Mouse (Mus musculus) regulatory T cell (primary cell): ENCODE results near the gene Pdik1l.

Experiments used
- in situ Hi-C: fragments of 300-600 bp; cut with MboI, MseI; formaldehyde crosslinking; loops from one replicate; pipeline ENCODE4 v1.15.1; 2025; ENCODE audit warnings: high pct_unique_total_duplicates

Pdik1l gene

DNA sequence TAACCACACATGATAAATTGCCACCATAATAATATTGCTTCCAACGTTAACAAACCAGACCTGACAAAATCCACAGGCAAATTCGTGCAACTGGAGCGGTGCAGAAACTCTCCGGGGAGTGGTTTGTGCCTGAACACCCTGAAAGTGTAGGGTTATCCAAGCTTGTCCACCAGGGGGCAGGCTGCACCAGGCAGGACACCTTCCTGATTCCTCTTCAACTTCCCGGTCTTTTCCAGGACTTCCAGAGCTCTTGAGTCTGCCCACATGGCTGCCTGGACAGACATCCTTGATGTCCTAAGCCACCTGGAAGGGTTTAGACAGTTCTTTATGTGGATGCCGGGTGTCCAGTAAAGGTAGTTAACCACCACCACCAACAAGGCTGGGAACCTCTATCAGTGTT is 24.5 kb downstream of the Pdik1l start:
- in situ Hi-C loops = no loop called here

GRCm38 (mm10) chr4:134258354-134258753 is 29.3 kb downstream of the Pdik1l start:
- in situ Hi-C loops = loop anchor here (5.0 to 10.0 kb wide), 2 partner anchors 39 to 1456 kb away; no protein-coding TSS in a partner anchor

GRCm38 (mm10) chr4:134257198-134258009 is 30.3 kb downstream of the Pdik1l start:
- in situ Hi-C loops = loop anchor here (5.0 to 10.0 kb wide), 2 partner anchors 40 to 1457 kb away; no protein-coding TSS in a partner anchor

DNA sequence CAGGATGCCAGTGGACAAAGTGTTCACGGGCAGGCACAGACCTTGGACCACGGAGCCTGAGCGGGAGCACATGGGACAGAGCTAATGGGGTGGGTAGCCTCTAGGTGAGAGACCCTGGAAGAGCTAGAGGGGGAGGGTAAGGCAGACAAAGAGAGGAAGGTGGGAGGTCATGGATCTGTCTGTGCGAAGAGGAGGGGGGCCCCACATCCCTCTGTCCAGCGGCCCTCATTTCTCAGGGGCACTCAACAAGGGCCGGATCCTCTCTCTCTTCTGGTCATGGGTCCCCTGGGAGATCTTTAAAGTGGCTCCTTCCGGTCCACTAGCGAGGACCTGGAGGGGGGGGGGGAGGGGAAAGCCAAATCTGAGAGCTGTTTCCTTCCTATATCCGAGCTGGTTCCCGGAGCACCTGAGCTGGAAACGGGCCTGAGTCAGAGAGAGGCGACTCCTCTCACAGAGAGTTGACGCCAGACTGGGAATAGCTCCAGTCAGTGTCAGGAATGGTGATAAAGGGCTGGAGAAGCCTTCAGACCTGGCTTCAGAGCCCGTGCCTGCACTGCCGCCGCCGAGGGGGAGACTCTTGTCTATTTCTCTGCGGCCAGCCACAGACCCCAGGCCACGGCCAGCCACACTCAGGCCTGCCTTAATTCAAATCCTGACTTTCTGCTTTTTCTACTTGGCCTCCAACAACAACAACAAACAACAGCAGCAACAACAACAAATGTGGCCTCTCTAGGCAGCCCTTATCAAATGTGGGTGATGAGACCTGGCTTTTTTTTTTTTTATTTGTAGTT is 31.1 kb downstream of the Pdik1l start:
- in situ Hi-C loops = loop anchor here (5.0 to 10.0 kb wide), 2 partner anchors 41 to 1458 kb away; no protein-coding TSS in a partner anchor

DNA sequence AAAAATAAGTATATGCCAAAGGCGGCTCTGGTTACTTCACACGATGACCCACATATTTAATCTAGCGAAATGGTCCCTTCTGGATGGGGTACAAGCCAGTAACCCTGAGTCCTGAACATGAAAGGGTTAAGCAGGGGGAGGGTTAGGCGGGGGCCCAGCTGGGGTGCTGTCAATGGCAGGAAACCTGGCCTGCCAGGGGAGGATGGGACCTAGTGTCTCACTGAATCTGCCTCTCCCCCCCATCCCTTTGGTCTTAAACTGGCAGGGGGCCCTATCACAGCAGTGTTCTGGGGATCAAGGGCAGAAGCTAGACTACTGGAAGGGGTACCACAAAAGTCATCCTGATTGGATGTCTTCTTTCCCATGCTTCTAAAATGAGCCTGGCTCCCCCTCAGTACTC is 31.8 kb downstream of the Pdik1l start:
- in situ Hi-C loops = loop anchor here (5.0 to 10.0 kb wide), 2 partner anchors 41 to 1459 kb away; no protein-coding TSS in a partner anchor

DNA sequence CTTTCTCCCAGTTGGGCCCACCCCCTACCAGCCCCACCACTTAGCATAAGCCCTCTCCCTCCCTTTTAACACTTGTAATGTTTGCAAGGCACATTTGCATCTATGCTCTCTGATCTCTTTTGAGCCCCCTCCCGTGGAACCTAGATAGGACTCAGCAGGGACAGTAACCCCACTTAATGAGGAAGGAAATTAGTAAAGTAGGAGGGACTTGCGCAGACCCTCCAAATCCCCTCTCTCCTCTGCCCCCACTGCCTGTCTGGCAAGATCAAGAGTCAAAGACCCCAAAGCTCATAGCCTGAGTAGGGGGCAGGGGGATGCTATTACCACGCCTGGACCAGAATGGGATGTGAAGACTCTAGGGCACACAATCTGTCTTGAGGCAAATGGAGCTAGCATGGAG is 32.9 kb downstream of the Pdik1l start:
- in situ Hi-C loops = loop anchor here (5.0 to 10.0 kb wide), 2 partner anchors 42 to 1460 kb away; no protein-coding TSS in a partner anchor

GRCm38 (mm10) chr4:134253722-134254324 is 33.9 kb downstream of the Pdik1l start, which contains the start of gene Grrp1:
Gene Grrp1, minus strand, starts transcription at chr4:134254106.
- in situ Hi-C loops = loop anchor here (10.0 kb wide), 1 partner anchor 1461 kb away; no protein-coding TSS in a partner anchor

DNA sequence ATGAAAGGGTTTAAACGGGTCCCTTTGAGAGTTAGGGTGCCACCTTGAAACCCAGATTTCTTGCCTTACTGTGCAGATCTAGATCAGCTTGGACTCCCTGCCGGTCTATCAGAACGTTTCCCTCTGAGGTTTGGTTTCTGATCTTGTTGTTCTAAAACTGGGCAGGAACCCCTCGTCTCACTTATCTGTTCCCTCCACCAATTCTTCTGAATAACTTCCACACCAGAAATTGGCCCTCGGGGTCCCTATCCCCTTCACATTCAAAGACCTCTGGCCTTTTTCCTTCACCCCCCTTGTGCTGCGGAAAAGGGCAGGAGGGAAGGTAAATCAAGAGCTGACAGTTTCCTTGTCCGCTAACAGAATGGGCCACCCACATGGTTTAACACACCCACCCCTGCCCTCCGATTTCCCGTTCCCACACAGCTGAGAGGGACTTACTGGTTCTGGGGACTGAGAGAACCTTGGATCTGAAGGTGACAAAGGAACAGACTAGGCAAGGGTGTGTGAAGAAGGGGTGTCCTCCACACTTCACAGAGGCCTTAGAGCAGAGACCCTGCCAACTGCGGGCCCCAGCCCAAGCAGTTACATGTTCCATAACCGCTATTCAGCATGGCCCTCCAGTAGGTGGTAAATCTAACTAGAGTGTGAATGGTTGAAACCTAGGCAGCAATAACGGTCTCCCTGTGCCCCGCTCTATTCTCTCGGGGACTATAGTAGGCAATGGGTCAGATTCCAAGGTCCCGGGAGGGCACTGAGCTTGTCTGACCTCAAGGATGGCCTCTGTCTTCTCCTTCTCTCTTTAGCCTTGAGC is 34.6 kb downstream of the Pdik1l start:
- in situ Hi-C loops = loop anchor here (10.0 kb wide), 1 partner anchor 1462 kb away; no protein-coding TSS in a partner anchor

- in situ Hi-C loops = loop anchor here (10.0 kb wide), 1 partner anchor 1462 kb away; no protein-coding TSS in a partner anchor
These were observed 35.4 kb downstream of the Pdik1l start for GRCm38 (mm10) chr4:134252131-134252910.

DNA sequence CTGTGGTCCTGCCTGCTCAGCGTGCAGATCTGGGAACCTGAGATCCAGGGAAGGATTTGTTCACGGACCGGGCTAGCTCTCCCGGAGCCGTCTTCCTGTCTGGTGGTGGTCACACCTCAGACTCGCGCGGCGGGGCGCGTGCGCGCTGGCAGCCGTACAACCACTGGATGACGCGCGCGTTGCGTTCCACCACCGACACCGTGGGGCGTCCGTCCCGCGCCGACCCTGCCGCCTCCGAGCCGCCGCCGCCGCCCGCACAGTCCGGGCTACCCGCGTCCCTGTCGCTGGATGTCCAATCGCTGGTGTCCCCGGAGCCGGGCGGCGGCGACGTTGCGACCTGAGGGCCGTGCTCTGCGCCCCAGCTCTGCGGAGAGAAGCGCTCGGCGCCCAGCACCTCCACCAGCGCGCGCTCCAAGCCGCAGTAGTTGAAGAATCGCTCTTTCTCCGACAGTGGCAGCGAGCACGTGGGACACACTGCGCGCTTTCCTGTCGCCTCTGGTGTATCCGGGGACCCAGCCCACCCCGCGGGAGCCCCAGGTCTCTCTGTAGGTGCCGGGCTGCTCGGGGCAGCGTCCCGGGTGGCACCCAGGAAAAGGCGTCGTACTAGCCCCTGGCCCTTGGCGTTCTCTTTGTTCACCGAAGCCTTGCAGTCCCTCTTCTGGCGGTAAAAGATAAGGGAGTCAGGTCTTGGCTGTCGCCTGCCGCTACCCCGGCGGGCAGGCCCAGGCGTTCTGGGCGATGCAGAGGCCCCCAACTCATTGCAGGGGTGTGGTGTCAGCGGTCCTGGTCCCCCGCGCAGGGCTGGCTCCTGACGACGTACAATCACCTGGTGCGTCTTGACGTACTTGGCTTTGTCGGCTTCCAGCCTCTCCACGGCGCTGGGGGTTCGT is 36.2 kb downstream of the Pdik1l start:
- in situ Hi-C loops = loop anchor here (10.0 kb wide), 1 partner anchor 1463 kb away; no protein-coding TSS in a partner anchor

- in situ Hi-C loops = loop anchor here (10.0 kb wide), 1 partner anchor 1464 kb away; no protein-coding TSS in a partner anchor
These were observed 36.8 kb downstream of the Pdik1l start for GRCm38 (mm10) chr4:134250930-134251240.

DNA sequence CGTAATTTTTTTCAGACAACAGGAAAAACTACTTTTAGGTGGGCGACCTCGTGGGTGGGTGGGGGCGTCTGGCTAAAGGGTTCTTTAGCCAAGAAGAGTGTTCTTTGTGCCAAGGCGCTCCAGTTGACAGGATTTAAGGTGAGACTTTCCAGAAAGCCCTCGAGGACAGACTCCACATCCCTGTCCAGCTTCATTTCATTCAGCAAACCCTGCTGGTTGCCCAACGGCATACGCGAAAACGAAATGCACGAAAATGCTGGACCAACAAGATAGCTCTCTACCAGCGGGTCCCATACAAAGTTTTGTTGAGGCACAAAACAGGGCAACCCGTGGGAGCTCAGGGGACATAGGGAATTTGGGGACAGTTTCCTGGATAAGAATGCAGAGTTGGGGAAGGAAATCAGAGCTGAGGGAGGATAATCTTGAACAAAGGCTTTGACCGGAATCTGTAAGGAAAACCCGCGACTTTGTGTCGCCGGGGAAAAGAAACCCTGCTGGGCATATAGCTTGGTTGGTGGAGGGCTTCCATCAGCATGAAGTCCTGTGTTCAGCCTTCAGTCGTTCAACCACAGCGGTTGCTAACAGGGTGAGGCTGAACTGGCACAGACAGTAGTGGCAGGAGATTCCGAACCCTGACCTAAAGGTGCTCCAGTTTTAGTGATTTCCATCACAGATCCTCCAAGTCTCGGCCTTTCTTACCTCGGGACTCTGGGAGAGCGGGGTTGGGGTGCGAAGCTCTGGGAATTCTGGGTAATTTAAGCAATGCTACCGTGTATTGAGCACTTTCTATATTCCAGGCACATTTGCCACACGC is 37.4 kb downstream of the Pdik1l start:
- in situ Hi-C loops = loop anchor here (10.0 kb wide), 1 partner anchor 1464 kb away; no protein-coding TSS in a partner anchor

DNA sequence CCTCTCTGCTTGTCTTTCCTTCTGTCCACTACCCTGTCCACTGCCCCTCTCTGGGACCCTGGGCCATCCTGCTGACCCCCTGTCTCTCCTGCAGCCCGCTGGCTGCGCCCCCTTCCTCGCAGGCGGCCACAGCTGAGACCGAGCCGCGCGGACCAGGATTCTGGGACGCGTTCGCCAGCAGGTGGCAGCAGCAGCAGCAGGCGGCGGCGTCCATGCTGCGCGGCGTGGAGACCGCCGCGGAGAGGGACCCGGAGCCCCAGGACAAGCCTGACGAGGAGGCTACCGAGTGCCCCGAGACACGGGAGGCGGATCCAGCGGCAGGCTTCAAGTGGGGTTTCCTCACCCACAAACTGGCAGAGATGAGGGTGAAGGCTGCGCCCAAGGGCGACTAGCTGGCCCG is 38.0 kb downstream of the Pdik1l start:
- in situ Hi-C loops = loop anchor here (10.0 kb wide), 1 partner anchor 1465 kb away; no protein-coding TSS in a partner anchor

DNA sequence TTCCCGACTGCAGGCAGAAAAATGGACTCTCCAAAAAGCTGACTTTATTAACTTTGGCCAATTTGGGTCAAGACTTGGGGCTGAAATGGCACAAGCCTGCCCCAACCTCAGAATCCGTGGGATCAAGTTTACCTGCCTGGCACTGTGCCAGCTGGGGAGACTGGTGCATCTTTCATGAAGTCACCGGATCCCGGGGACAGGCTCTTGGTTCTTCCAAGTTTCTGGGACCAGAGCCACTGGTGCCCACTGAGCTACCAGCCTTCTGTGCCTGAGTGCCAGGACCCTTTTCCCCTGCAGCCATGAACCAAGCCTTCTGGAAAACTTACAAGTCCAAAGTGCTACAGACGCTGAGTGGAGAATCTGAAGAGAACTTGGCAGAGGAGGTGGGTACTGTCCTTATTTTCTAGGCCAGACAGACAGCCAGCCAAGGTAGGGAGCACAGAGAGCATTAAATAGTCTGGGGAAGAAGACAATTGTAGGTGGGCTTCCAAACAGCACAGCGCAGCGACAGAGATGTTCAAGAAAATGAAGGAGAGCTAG is 40.9 kb downstream of the Pdik1l start, which contains the start of gene Gm30191:
Gm30191 (plus strand) TSS at position 217 of the 540 bp plus-strand sequence.
- in situ Hi-C loops = no loop called here

DNA sequence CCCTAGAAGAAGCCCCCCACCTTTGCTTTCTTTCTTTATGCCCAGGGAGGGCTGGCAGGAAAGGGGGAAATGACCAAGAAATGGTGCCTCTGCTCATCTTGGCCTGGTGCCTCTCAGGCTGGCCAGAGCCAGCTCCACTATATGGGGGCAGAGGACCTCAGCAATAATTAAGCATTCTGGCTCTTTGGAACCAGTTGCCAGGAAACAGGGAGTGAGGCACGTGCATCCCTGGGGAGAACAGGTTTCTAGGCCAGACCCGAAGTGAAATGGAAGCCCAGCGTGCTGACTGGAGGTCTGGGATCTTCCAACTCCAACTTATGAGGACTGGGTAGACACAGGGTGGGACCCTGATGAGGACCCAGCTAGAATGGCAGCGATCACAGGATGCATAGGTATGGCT is 41.4 kb downstream of the Pdik1l start:
- in situ Hi-C loops = no loop called here

GRCm38 (mm10) chr4:134245148-134245843 is 42.4 kb downstream of the Pdik1l start, which contains the start of gene Zfp593:
Gene Zfp593, minus strand, starts transcription at chr4:134245592.
- in situ Hi-C loops = no loop called here
